ENCODE assay signal across 8 mouse cellular contexts in genomic region chr11:4885385-4885903, GRCm38 (mm10). TPM values are rescaled to one million over a fixed set of nuclear protein-coding genes. Genes with fewer than 3 reads are reported as not detected.
DNase-seq lines count a peak whose midpoint lies in the region; ATAC-seq and TF ChIP-seq lines count a peak whose summit lies in the region.

No protein-coding gene starts in this region.

- in situ Hi-C loops in ES-E14 (cut with MboI; ENCODE audit: low sequenced_read_pairs in 2 of 2, unreplicated experiment in 2 of 2), result no loop called here

- WGBS in hindbrain, embryonic 11.5 days, result 70% methylated on average over 2 of the region's 2 CpGs
- 55% methylated on average over 2 of the region's 2 CpGs for WGBS in hindbrain, embryonic 16.5 days

- no peak overlapping the region for H3ac ChIP-seq in C2C12 (ENCODE audit: control insufficient read depth, insufficient read length, low read depth)

- peaks cover 8% of the 10 kb centered on the region for H3K36me3 ChIP-seq in hindbrain, embryonic 11.5 days (ENCODE audit: control insufficient read depth, insufficient read depth, low read length)
- H3K36me3 ChIP-seq in hindbrain, embryonic 16.5 days (ENCODE audit: control insufficient read depth, insufficient read depth, low read length), result peaks cover 25% of the 10 kb centered on the region
- no peaks in the 10 kb centered on the region for H3K36me3 ChIP-seq in C2C12 (ENCODE audit: control insufficient read depth, insufficient read depth)
- peaks cover 38% of the 10 kb centered on the region for H3K36me3 ChIP-seq in ES-E14 (ENCODE audit: control insufficient read depth, insufficient read depth, low read length, poor library complexity, severe bottlenecking)

- no peaks in the 10 kb centered on the region for H3K79me2 ChIP-seq in C2C12 (ENCODE audit: control insufficient read depth, insufficient read depth)

- no peak for ATAC-seq in hindbrain, embryonic 11.5 days (ENCODE audit: low FRiP score)
- ATAC-seq in hindbrain, embryonic 16.5 days, result no peak

- no peaks in the 10 kb centered on the region for H3K27me3 ChIP-seq in hindbrain, embryonic 11.5 days (ENCODE audit: control insufficient read depth, insufficient read depth, low read length)
- no peaks in the 10 kb centered on the region for H3K27me3 ChIP-seq in hindbrain, embryonic 16.5 days (replicated peaks; ENCODE audit: control insufficient read depth, insufficient read depth, low read length)
- no peaks in the 10 kb centered on the region for H3K27me3 ChIP-seq in C2C12 (ENCODE audit: control insufficient read depth, insufficient read depth, insufficient read length)

- no peak overlapping the region for H3K27ac ChIP-seq in hindbrain, embryonic 11.5 days (ENCODE audit: low read depth, low read length)
- H3K27ac ChIP-seq in hindbrain, embryonic 16.5 days (ENCODE audit: low read depth, low read length), result no peak overlapping the region
- no peak overlapping the region for H3K27ac ChIP-seq in ES-E14 (ENCODE audit: insufficient read depth, low read depth, low read length, poor library complexity, severe bottlenecking)
- H3K27ac ChIP-seq in left cerebral cortex, adult 2 months, result no peak overlapping the region

- TF ChIP-seq CTCF in C2C12 (IDR thresholded peaks at IDR 0.05; ENCODE audit: control insufficient read depth, insufficient read depth, insufficient read length), result no peak
- TF ChIP-seq CTCF in left cerebral cortex, adult 2 months (IDR thresholded peaks at IDR 0.05), result peak; percentile 77

- no peaks in the 10 kb centered on the region for H3K9me3 ChIP-seq in hindbrain, embryonic 11.5 days (ENCODE audit: control insufficient read depth, low read length)
- no peaks in the 10 kb centered on the region for H3K9me3 ChIP-seq in hindbrain, embryonic 16.5 days (ENCODE audit: control insufficient read depth, low read length)
- H3K9me3 ChIP-seq in ES-E14 (ENCODE audit: control insufficient read depth, insufficient read depth, low read depth, low read length), result no peaks in the 10 kb centered on the region

- peak; percentile 65 for DNase-seq in hindbrain, embryonic 11.5 days (ENCODE audit: low spot score)
- DNase-seq in ES-E14 (ENCODE audit: low read depth, low spot score), result no peak
- DNase-seq in cerebellum, postnatal 25 days, result peak; percentile 55 to 76
- DNase-seq in left cerebral cortex, adult 2 months (ENCODE audit: extremely low spot score in 1 of 2, low spot score in 2 of 2), result peak; percentile 39 to 56
- DNase-seq in right cerebral cortex, adult 2 months (ENCODE audit: low spot score in 2 of 2), result peak; percentile 72 to 73
- no peak for DNase-seq in yolk sac, embryonic 10.5 days (ENCODE audit: low spot score)

- no peaks in the 10 kb centered on the region for H3K4me1 ChIP-seq in hindbrain, embryonic 11.5 days (replicated peaks; ENCODE audit: control insufficient read depth, insufficient read depth, low read length)
- no peaks in the 10 kb centered on the region for H3K4me1 ChIP-seq in hindbrain, embryonic 16.5 days (ENCODE audit: control insufficient read depth, insufficient read depth, low read depth, low read length)
- H3K4me1 ChIP-seq in ES-E14 (ENCODE audit: control insufficient read depth in 2 of 2, insufficient read depth in 2 of 2, low read length in 2 of 2, poor library complexity in 1 of 2), result peaks cover 4 to 16% of the 10 kb centered on the region in 2 experiments

- no peak overlapping the region for H3K9ac ChIP-seq in hindbrain, embryonic 11.5 days (ENCODE audit: low read depth, low read length)
- H3K9ac ChIP-seq in hindbrain, embryonic 16.5 days (ENCODE audit: low read depth, low read length), result no peak overlapping the region
- no peak overlapping the region for H3K9ac ChIP-seq in ES-E14 (ENCODE audit: insufficient read depth, low read depth, low read length, poor library complexity, severe bottlenecking)

- no peak overlapping the region for H3K4me3 ChIP-seq in hindbrain, embryonic 11.5 days (ENCODE audit: low read depth, low read length)
- H3K4me3 ChIP-seq in hindbrain, embryonic 16.5 days (ENCODE audit: low read length), result no peak overlapping the region
- H3K4me3 ChIP-seq in C2C12 (ENCODE audit: insufficient read depth, poor library complexity, severe bottlenecking) (no peak overlapping the region), ES-E14 (ENCODE audit: insufficient read depth in 1 of 2, low read depth in 1 of 2, low read length in 2 of 2, poor library complexity in 1 of 2, severe bottlenecking in 1 of 2) (no peak overlapping the region)
- H3K4me3 ChIP-seq in left cerebral cortex, adult 2 months, result no peak overlapping the region

- intact Hi-C loops in left cerebral cortex, adult 2 months (cut with DNase I), result no loop called here

- no peak overlapping the region for H3K4me2 ChIP-seq in hindbrain, embryonic 11.5 days (replicated peaks; ENCODE audit: low read depth, low read length)
- H3K4me2 ChIP-seq in hindbrain, embryonic 16.5 days (ENCODE audit: low read length), result no peak overlapping the region

- no peaks in the 10 kb centered on the region for H3K79me3 ChIP-seq in C2C12 (ENCODE audit: low read depth)

TF ChIP-seq in C2C12, 6 proteins besides CTCF, POLR2A, EP300 and RAD21:
- TF ChIP-seq FOSL1 (IDR thresholded peaks at IDR 0.05; ENCODE audit: insufficient read depth, low read length, poor library complexity, severe bottlenecking) (no peak), MAX (IDR thresholded peaks at IDR 0.05) (peak; percentile 72), CEBPB (IDR thresholded peaks at IDR 0.05; ENCODE audit: low read depth) (no peak)

TF ChIP-seq in ES-E14, 5 proteins besides CTCF, POLR2A, EP300 and RAD21:
- TF ChIP-seq ZC3H11A (IDR thresholded peaks at IDR 0.05; ENCODE audit: borderline replicate concordance, low read depth, low read length), result no peak
- TF ChIP-seq MAFK (IDR thresholded peaks at IDR 0.05; ENCODE audit: insufficient read depth, low read depth, low read length), result peak; percentile 67; the same call in 1 of the 2 replicates
TF ChIP-seq in ES-E14: peak in this region for 1.

RNA-seq across cellular contexts. Expression of gene Thoc5, which starts 9.7 kb away (rescaled TPM):
- 61.9 and 64.7 TPM in 2 replicates for polyA plus RNA-seq in hindbrain, embryonic 11.5 days (2014; fragmentation: Nextera tagmentation; extraction: Ambion mirVana)
- 45.2 and 49.5 TPM in 2 replicates for polyA plus RNA-seq in hindbrain, embryonic 16.5 days (2015; fragmentation: Nextera tagmentation; extraction: Ambion mirVana)
- polyA plus RNA-seq in C2C12 (2012; fragmentation: generic; extraction: Trizol), result 44.1 TPM
- 46.4 and 47.5 TPM in 2 replicates for total RNA-seq in ES-E14 (2012; rRNA removed)
- total RNA-seq in left cerebral cortex, adult 2 months (2021), result 10 to 100 TPM; 37.4 to 38.9 TPM

RNA-seq across cellular contexts. Expression of gene Nipsnap1, which starts 11.7 kb away (rescaled TPM):
- 80.8 and 85.7 TPM in 2 replicates for polyA plus RNA-seq in hindbrain, embryonic 11.5 days (2014; fragmentation: Nextera tagmentation; extraction: Ambion mirVana)
- 131 and 134 TPM in 2 replicates for polyA plus RNA-seq in hindbrain, embryonic 16.5 days (2015; fragmentation: Nextera tagmentation; extraction: Ambion mirVana)
- polyA plus RNA-seq in C2C12 (2012; fragmentation: generic; extraction: Trizol), result 15.1 TPM
- total RNA-seq in ES-E14 (2012; rRNA removed), result 57.7 and 93.2 TPM in 2 replicates
- total RNA-seq in left cerebral cortex, adult 2 months (2021), result 10 to 100 TPM; 84.8 to 85.8 TPM

RNA-seq across cellular contexts. Expression of gene Nf2, which starts 36.1 kb away (rescaled TPM):
- 49.9 and 51.7 TPM in 2 replicates for polyA plus RNA-seq in hindbrain, embryonic 11.5 days (2014; fragmentation: Nextera tagmentation; extraction: Ambion mirVana)
- polyA plus RNA-seq in hindbrain, embryonic 16.5 days (2015; fragmentation: Nextera tagmentation; extraction: Ambion mirVana), result 68.1 and 74.8 TPM in 2 replicates
- 36.2 TPM for polyA plus RNA-seq in C2C12 (2012; fragmentation: generic; extraction: Trizol)
- total RNA-seq in ES-E14 (2012; rRNA removed), result 53.8 and 65.6 TPM in 2 replicates
- total RNA-seq in left cerebral cortex, adult 2 months (2021), result 10 to 100 TPM; 74.3 to 74.7 TPM

Comparison
In these comparisons a context has a peak if more than half of its experiments do, and no peak if none do; other contexts are left out.
1. DNase-seq: peak in hindbrain, embryonic 11.5 days (single experiment), cerebellum, postnatal 25 days (2 of 2), left cerebral cortex, adult 2 months (2 of 2) and right cerebral cortex, adult 2 months (2 of 2); none in ES-E14 (single experiment) and yolk sac, embryonic 10.5 days (single experiment).